Mouse (Mus musculus): ENCODE data around the gene Gjc2.

DNA sequence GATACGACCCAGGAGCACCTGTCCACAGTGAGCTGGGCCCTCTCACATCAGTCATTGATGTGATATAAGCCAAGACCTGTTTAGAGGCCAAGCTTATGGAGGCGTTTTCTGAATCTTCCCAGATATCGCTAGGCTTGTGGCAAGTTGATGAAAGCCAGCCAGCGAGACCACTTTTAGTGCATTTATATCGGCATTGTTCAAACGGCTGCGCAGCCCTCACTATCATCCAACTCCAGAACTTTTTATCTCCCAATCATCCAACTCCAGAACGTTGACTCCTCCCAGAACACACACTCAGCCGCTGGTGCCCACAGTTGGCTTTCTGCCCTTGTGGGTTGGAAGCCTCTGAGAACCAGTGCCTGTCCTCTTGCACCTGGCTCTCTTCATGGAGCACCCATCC, 18.6 kb downstream of the Gjc2 start:
- no peak for TF ChIP-seq CTCF (IDR thresholded peaks at IDR 0.05; ENCODE audit: extremely low read depth, insufficient read depth, insufficient read length, insufficient replicate concordance)
- TF ChIP-seq POLR2A (IDR thresholded peaks at IDR 0.05; ENCODE audit: low read depth, low read length): no peak
